Mouse (Mus musculus) forebrain, postnatal 0 days (tissue): ENCODE measurements at regions not wholly inside any gene's neighbourhood (a gene's known extent, or its start where the extent isn't known, plus 50 kb on each side); places are given as distances from the start of the nearest gene placed in this dataset.

ENCODE experiments used
- ATAC-seq: fragments of 200-750 bp; cut with Nextera tagmentation; 2 replicates; pipeline ENCODE4 v1.8.0; 2017; ENCODE audit warnings: mild to moderate bottlenecking, moderate library complexity
- DNase-seq: peaks from one replicate; pipeline ENCODE4 v3.0.0-alpha.2; 2015
- H3K27ac ChIP-seq: fragments of 300-500 bp; sonication (generic); 2 replicates; pipeline ENCODE4 v1.5.1; 2014; ENCODE audit warnings: low read depth, mild to moderate bottlenecking, antibody characterized with exemption, low read length, moderate library complexity, mixed read lengths
- H3K27me3 ChIP-seq: fragments of 300-500 bp; sonication (generic); 2 replicates; pipeline ENCODE4 v1.6.1; 2014; ENCODE audit warnings: mild to moderate bottlenecking, low read length, mixed read lengths; ENCODE audit not compliant: insufficient read depth
- H3K36me3 ChIP-seq: fragments of 300-500 bp; sonication (generic); 2 replicates; pipeline ENCODE4 v1.6.1; 2014; ENCODE audit warnings: mild to moderate bottlenecking, moderate library complexity; ENCODE audit not compliant: insufficient read depth
- H3K4me1 ChIP-seq: fragments of 300-500 bp; sonication (generic); 2 replicates; pipeline ENCODE4 v1.6.1; 2014; ENCODE audit warnings: antibody characterized with exemption; ENCODE audit not compliant: insufficient read depth
- H3K4me2 ChIP-seq: fragments of 300-500 bp; sonication (generic); 2 replicates; pipeline ENCODE4 v1.6.1; 2014; ENCODE audit warnings: low read depth, mild to moderate bottlenecking, moderate library complexity
- H3K4me3 ChIP-seq: fragments of 300-500 bp; sonication (generic); 2 replicates; pipeline ENCODE4 v1.5.1; 2014; ENCODE audit warnings: low read depth, low read length, mixed read lengths
- H3K9ac ChIP-seq: fragments of 300-500 bp; sonication (generic); 2 replicates; pipeline ENCODE4 v1.6.1; 2014; ENCODE audit warnings: mild to moderate bottlenecking
- H3K9me3 ChIP-seq: fragments of 300-500 bp; sonication (generic); 2 replicates; pipeline ENCODE4 v1.6.1; 2016; ENCODE audit warnings: low read length
- CTCF ChIP-seq: sonication (generic); IDR thresholded peaks from 2 replicates; pipeline ENCODE4 v1.5.1; 2016; ENCODE audit warnings: antibody characterized with exemption, control low read depth, low read depth
- WGBS: fragments of 180-500 bp; shearing (Covaris S2); extraction: QIAGEN DNeasy Blood & Tissue Kit; methylation state at CpG from one replicate; pipeline ENCODE4 v1.1.7; 2014; 5-methylcytosine and 5-hydroxymethylcytosine counted together

DNA sequence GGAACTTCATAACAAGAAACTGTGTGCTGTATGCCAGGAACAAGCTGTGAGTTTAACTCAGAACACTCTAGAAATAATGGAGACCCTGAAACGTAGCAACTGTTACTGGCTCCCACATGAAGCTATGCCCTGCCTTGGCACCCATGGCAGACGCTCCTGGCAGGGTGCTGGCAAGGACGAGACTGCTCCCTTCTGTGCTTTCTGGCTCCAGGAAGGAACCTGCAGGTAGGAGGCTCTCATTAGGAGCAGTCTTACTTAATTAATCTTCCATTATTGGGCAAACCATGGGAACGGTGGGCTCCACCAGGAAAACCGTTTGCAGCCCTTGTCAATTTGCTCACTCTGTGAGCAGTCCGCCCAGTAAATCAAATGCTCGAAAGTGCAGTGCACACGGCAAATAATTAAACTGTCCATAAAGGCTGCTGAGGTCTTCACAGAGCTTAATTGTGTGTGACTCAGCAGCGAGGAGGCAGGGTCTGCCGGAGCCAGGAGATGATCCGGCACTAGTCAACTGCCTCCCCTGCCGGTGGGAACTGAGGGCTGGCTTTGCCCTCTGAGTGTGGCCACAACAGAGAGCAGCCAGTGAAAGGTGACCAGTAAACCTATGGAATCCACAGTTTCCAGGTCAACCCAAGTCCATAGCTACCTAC is 285.2 kb upstream of the Zdhhc25 start:
- peak; percentile 72 for DNase-seq
- peak; percentile 27; the same call in 1 of the 2 replicates for TF ChIP-seq CTCF
- Histone ChIP-seq H3K9me3 (no peaks in the 10 kb centered on the region), H3K4me2 (0 out of 2 replicates have a peak overlapping the region, but pooled peaks have one; percentile 8), H3K27ac (no peak overlapping the region), H3K4me1 (no peaks in the 10 kb centered on the region; the same call in 1 of the 2 replicates), H3K4me3 (no peak overlapping the region), H3K9ac (no peak overlapping the region), H3K36me3 (no peaks in the 10 kb centered on the region), H3K27me3 (no peaks in the 10 kb centered on the region)
- ATAC-seq: peak; percentile 82
- 11% methylated on average over 12 of the region's 12 CpGs for WGBS

DNA sequence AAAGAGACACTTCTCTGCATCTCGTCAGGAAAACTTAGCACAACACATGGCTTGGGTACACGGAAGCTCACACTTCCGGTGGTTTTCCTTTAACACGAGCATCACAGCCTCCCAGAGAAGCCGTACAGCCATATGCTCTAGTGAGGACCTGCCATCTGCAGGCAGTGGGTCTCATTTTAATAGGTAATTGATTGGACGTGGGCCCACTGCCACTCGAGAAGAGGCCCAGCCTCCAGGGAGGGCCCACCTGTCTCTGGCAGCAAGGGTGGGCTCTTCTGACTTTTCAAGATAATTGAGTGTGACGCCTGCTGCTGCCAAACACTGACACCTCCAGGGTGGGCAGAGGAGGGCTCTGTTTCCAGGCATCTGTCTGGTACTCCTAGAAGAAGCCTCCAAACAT is 282.1 kb upstream of the Zdhhc25 start:
- WGBS: 29% methylated on average over 8 of the region's 8 CpGs
- H3K27me3 ChIP-seq: no peaks in the 10 kb centered on the region
- no peak overlapping the region for H3K9ac ChIP-seq
- TF ChIP-seq CTCF: no peak
- peak; percentile 53 for ATAC-seq
- H3K4me2 ChIP-seq: no peak overlapping the region
- DNase-seq: peak; percentile 63
- no peaks in the 10 kb centered on the region for H3K9me3 ChIP-seq
- no peaks in the 10 kb centered on the region for H3K36me3 ChIP-seq
- no peaks in the 10 kb centered on the region; the same call in 1 of the 2 replicates for H3K4me1 ChIP-seq
- no peak overlapping the region for H3K4me3 ChIP-seq
- H3K27ac ChIP-seq: no peak overlapping the region

DNA sequence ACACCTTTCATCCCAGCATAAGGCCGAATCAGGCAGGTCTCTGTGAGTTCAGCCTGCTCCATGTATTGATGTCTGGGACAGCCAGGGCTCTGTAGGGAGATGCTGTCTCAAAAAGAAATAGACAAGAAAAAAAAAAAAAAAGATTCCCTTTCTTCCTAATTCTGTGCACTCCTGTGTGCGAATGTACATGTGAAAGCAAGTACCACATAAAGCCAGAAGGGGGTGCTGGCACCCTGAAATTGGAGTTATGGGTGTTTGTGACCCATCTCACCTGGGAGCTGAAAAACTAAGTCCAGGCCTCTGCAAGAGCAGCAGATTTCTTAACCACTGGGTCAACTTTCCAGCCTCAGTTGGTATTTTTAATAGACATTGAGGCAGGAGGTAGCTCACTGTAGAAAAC is 280.6 kb upstream of the Zdhhc25 start:
- H3K4me2 ChIP-seq: no peak overlapping the region
- WGBS: 87% methylated on average over 2 of the region's 2 CpGs
- no peaks in the 10 kb centered on the region for H3K36me3 ChIP-seq
- no peaks in the 10 kb centered on the region; the same call in 1 of the 2 replicates for H3K4me1 ChIP-seq
- H3K9me3 ChIP-seq: no peaks in the 10 kb centered on the region
- H3K4me3 ChIP-seq: no peak overlapping the region
- H3K27me3 ChIP-seq: no peaks in the 10 kb centered on the region
- peak; percentile 47 for TF ChIP-seq CTCF
- ATAC-seq (no peak), DNase-seq (no peak)
- no peak overlapping the region for H3K9ac ChIP-seq
- no peak overlapping the region for H3K27ac ChIP-seq

DNA sequence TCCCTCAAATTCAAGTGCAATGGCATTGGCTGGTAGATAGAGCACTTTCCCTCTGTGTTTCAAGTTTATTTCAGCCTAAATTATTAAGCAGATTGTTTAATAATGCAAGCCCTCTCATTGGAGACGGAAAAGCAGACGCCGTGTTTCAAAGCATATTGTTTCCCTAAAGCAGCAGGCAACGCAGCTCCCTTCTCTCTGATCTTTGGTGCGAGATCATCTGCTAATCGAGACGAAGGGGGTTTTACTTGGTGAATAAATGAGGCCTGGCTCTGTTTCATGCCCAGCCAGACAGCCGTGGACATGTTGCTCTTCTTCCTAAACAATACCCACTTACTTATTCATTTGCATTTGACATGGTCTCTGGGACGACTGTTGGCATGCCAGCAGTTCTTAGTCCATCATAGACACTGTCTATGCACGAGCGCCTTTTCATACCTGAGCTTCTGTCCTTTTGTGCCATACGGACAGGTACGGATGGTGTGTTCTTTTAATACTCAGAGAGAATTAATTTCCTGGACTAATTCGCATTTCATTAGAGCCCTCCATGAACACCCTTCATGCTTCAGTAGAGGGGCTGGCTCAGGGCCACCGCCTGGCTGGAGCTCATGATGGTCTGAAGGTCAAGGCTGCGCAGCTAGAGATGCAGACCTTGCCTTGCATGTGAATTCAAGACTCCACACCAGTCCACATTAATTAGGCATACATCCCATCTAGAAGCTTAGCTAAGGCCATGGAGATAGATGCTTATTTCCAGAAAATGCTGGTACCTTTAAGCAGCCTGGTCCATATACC is 276.3 kb upstream of the Zdhhc25 start:
- no peaks in the 10 kb centered on the region for H3K9me3 ChIP-seq
- H3K9ac ChIP-seq: no peak overlapping the region
- DNase-seq (no peak), ATAC-seq (no peak)
- no peak for TF ChIP-seq CTCF
- no peak overlapping the region for H3K27ac ChIP-seq
- H3K27me3 ChIP-seq: no peaks in the 10 kb centered on the region
- H3K36me3 ChIP-seq: no peaks in the 10 kb centered on the region
- H3K4me2 ChIP-seq: no peak overlapping the region
- WGBS: 33% methylated on average over 16 of the region's 16 CpGs
- no peaks in the 10 kb centered on the region for H3K4me1 ChIP-seq
- no peak overlapping the region for H3K4me3 ChIP-seq

DNA sequence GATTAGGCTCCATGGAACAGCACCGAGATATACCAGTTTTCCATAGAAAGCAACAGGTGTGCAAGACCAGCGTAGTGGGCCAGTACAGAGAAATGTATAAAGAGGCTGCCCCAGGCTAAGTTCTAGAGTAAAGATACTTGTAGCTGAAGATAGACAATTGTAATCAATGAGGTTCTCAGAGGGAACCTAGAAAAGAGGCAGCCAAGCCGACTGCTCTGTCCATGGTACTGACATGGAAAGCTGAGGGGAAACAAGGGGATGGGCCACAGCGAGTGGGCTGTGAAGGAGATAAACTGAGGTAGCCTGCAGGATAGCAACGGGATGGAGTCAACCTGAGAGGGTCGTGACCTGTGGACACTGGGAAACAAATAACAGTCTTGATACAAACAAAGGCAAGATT is 275.0 kb upstream of the Zdhhc25 start:
- no peaks in the 10 kb centered on the region for H3K4me1 ChIP-seq
- no peak overlapping the region for H3K4me2 ChIP-seq
- H3K27ac ChIP-seq: no peak overlapping the region
- H3K36me3 ChIP-seq: no peaks in the 10 kb centered on the region
- no peak for TF ChIP-seq CTCF
- DNase-seq (no peak), ATAC-seq (no peak)
- H3K27me3 ChIP-seq: no peaks in the 10 kb centered on the region
- no peaks in the 10 kb centered on the region for H3K9me3 ChIP-seq
- H3K4me3 ChIP-seq: no peak overlapping the region
- H3K9ac ChIP-seq: no peak overlapping the region
- WGBS: 61% methylated on average over 6 of the region's 6 CpGs

DNA sequence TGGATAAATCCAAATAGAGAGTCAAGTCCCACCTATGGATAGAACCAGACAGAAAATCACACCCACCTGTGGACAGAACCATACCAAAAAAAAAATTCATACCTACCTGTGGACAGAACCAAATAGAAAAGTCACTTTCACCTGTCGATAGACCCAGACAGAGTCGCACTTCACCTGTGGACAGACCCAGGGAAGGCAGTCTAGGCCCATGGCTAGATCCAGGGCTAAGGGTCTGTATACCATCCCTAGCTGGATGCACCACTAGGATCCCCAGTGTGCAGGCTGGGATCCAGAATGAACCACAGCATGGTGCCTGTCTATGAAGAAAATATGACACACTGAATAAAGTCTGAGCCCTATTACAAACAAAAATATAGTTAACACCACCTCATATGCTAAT is 246.9 kb upstream of the Zdhhc25 start:
- Histone ChIP-seq H3K36me3 (no peaks in the 10 kb centered on the region), H3K9ac (no peak overlapping the region), H3K4me1 (no peaks in the 10 kb centered on the region), H3K9me3 (no peaks in the 10 kb centered on the region), H3K27me3 (no peaks in the 10 kb centered on the region), H3K27ac (no peak overlapping the region), H3K4me2 (no peak overlapping the region), H3K4me3 (no peak overlapping the region)
- WGBS: 95% methylated on average over 2 of the region's 2 CpGs
- ATAC-seq: no peak
- no peak for TF ChIP-seq CTCF
- no peak for DNase-seq

DNA sequence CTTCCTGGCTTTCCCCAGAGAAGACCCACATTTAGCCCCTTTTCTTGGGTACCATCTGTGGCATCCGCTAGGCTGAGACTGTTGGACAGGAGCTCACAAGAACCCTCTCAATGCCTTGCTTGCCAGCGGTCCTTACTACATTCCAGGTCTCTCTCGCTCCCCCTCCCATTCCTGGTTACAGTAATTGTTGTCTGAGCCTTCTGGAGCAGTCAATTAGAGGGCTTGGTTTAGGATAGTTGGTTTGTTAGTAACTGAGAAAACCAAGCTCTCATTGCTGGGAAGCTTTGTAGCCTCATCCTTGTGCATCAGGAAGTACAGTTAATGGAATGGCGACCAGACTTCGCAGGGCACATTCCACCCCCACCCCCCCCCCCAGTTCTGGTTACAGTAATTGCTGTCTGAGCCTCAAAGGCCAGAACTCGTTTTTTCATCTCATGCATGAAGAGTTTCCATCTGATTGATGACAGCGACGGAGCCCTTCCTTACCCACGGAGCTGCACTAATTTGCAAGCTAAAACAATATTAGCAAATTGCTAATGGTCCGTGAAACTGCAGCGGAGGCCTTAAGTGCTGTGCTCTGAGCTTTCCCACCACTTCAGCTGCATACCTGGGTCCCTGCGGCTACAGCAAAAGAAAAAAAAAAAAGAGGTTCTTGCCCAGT is 239.6 kb upstream of the Zdhhc25 start:
- H3K27me3 ChIP-seq: no peaks in the 10 kb centered on the region; the same call in 1 of the 2 replicates
- no peaks in the 10 kb centered on the region for H3K9me3 ChIP-seq
- no peak overlapping the region for H3K9ac ChIP-seq
- no peaks in the 10 kb centered on the region for H3K36me3 ChIP-seq
- no peak for TF ChIP-seq CTCF
- no peaks in the 10 kb centered on the region for H3K4me1 ChIP-seq
- 18% methylated on average over 12 of the region's 12 CpGs for WGBS
- H3K4me3 ChIP-seq: no peak overlapping the region
- peak; percentile 59; the same call in 1 of the 2 replicates for ATAC-seq
- H3K27ac ChIP-seq: no peak overlapping the region
- no peak overlapping the region for H3K4me2 ChIP-seq
- peak; percentile 33 for DNase-seq
